Mouse (Mus musculus): ENCODE results near the gene Dexi.
A peak's percentile ranks its signal among the peaks of the same experiment; 100 is the strongest.

The Dexi gene

GRCm38 (mm10) chr16:10542698-10543365, at the start of gene Dexi:
Gene Dexi (minus strand): TSS chr16:10543054.
- peak; percentile 94 to 96 for DNase-seq

DNA sequence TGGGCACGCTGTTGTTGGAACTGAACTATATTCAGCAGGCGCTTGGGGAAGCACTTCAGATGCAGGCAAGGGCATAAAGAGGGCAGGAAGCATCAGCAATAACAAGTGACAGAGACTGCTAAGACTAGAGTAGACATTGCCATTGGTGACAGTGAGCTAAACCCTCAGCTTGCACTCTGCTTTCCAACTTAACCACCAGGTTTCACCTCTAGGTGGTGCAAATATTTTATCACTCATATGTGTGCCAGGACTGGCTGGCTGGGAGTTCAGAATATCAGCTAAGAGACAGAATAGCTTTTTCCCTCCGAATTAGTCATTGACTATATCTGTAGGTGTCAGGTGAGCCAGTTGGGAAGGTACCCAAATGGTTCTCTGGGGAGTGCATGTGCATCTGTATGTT, 43.7 kb upstream of the Dexi start:
- DNase-seq, result peak; percentile 30 to 52

- peak in 1 of 2 experiments; percentile 33 for DNase-seq
These were observed 42.3 kb upstream of the Dexi start for GRCm38 (mm10) chr16:10585165-10585564.

DNA sequence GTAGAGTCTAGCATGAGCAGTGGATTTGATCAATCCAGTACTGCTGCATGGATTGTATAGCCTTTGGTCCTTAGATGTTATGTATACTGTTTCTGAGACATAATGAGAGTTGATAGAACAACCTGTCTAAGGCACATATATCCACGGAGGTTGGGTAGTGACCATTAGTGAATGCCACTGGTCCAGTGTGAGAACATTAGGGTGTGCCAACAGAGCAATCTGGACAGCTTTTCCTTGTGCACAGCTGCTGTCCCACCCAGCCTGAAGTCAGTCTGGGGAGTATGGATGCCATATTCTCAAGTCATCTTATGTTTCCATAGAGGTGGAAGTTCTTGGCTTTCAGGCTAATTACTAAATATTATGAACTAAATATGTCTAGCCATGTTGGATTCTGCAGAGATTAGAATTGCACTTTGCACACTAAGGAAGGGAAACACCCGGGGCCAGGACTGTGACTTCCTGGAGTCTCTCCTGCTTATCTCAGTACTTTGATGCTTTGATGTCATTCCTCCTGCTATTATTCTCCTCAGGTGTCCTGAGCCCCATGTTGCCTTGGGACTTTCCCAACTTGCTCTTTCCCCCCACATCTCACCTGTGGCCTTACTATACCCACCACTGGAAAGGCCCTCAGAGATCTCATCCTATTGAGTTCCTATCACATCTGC, 38.5 kb upstream of the Dexi start:
- no peak for DNase-seq

GRCm38 (mm10) chr16:10578376-10578775, 35.5 kb upstream of the Dexi start:
- no peak for DNase-seq

DNA sequence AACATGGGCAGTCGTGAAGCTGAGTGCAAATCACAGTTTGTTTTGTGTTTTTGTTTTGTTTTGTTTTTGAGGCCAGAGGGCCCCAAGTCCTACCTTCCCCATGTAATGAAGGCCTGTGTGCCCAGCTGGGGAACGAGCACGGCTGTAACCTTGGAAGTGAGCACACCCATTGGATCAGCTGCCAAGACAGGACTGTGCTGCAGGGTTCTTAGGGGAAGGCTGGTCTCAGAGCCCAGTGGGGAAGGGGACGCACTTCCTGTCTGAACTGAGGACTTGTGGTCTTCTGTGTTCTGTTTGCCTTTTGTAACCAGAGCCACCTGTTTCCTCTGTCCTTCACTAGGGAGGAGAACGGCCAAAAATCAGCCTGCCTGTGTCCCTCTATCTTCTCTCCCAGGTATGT, 34.7 kb upstream of the Dexi start:
- DNase-seq, result no peak

- DNase-seq, result no peak
These were observed 33.1 kb upstream of the Dexi start for GRCm38 (mm10) chr16:10575915-10576314.

GRCm38 (mm10) chr16:10574936-10575335, 32.1 kb upstream of the Dexi start:
- DNase-seq, result no peak

DNA sequence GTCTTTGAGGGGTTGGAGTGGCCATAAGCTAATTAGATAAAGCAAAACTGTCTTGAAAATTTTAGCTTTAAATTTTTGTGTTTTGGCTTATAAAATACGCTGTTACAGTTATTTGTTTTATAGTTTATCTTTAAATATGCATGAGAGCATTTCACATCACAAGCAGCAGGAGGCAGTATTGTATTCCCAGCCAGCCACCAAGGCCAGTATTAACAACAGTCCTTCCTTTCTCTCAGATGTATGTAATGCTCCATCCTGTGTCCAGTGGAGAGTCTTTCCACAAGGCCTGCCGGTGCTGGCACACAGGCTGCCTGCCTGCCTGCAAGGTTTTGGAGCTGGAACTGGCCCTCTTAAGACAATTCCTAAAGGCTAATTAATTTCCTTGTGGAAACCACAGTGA, 29.0 kb upstream of the Dexi start:
- peak; percentile 28 to 34 for DNase-seq

- peak; percentile 84 to 87 for DNase-seq
These were observed 27.9 kb upstream of the Dexi start for GRCm38 (mm10) chr16:10570708-10571107.

GRCm38 (mm10) chr16:10569809-10570395, 27.0 kb upstream of the Dexi start:
- no peak for DNase-seq

- DNase-seq, result no peak
These were observed 24.3 kb upstream of the Dexi start for GRCm38 (mm10) chr16:10567153-10567552.

DNA sequence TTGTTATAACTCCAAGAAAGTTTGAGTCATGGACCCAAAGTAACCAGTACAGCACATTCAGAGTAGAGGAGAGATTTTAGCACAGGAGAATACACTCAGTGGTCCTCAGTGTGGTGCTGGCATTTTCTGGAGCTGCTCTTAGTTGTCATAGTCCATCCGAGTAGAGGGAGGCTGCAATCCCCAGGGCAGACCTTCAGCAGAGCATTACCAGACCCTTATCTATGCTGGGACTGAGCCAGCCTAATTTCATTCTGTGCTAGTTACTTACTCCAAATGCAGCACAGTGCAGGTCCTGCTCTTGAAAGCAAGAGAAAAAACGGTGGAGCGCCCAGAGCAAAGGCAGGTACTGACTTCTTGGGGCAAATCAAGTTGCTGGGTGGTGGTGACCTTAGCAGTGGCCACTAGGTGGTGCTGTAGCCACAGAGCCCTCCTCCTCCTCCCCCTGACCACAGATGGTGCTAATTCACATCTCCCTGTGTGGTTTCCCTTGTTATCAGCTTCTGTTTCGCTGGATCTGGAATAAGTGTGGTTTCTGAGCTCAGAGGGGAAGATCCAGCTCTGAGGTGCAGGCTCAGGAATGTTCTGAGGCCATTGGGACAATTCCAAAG, 22.5 kb upstream of the Dexi start:
- peak; percentile 86 to 88 for DNase-seq

DNA sequence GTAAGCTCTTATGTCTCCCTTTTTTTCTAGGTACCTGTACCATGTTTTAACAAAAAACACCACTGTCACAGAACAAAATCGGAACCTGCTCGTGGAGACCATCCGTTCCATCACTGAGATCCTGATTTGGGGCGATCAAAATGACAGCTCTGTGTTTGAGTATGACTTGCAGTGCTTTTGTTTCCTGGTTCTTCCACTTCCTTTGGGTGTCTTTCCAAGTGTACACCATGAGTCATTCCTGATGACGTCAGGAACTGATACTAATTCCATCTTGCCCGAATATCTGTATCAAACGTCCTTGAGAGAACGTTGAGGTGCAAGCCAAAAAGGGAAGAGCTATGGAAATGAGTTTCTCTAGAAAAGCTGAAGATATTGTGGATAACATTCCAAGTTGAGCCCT, 17.1 kb upstream of the Dexi start:
- DNase-seq, result no peak

DNA sequence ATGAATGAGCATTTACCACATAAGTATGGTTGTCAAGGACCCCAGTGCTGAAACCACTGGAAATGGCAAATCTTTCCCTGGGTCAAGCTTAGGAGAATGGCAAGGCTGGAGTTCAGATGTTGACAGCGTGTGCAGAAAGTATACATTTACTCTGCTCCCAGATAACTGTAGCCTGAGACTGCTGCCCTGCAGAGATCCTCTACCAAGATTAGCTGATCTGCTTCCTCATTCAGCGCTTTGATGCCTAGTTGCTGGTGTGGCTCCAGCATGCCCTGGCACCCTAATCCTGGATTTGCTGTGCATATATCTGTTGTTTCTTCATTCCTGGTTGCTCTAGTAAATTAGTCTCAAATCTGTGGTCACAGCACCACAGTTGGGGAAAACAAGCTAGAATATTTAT, 11.0 kb upstream of the Dexi start:
- no peak for DNase-seq

DNA sequence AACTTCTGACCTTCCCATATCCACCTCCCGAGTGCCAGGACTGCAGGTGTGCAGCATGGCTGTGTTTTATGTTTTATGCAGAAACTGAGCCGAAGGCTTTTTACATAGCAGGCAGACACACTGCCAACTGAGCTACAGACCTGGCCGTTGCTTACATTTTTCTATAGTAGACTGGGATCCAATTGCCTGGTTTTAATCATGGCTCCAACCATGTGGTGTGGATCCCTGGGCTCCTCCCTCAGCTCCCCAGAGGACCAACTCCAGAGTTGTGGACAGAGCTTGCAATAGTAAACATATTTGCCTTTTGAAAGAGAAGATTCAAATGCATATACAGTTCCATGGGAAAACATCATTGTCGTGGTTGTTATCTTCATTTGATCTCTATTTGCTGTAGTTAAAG, 8.7 kb upstream of the Dexi start:
- DNase-seq, result no peak

DNA sequence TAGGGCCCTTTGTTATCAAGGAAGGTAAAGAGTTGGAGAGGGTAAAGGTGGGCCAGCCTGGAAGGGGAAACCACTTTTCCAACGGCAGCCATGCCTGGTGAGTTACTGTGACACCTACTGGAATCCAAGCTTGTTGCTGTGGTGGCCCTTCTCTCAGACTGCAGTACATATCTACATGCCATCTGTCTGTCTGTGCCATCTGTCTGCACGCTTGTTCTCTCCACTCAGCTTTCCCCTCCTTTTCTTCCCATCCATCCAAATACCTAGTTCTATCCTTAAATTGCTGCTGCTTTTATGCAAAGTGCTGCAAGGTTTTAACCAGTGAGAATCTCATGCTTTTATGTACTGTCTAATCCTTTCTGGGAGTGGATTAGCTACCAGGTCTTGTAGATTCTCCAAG, 6.7 kb upstream of the Dexi start:
- no peak for DNase-seq

GRCm38 (mm10) chr16:10548938-10549337, 6.1 kb upstream of the Dexi start:
- no peak for DNase-seq

DNA sequence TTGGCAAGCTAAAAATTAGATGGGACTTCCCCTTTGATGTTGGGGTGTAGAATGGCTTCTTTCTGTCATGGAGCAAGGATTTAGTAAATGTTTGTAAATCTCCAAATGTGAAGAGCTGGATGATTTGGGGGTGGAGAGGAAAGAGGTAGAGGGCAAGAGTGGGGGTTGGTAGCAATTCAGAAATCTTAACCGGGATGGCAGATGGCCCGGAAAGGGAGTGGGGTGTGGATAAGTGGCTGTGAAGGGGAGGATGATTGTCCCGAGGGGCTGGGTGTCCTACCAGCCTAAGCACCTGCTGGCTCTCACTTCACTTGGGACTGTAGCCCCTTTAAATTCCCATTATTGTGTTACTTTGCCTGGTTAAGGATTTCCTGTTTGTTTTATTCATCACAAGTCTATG, 4.0 kb upstream of the Dexi start:
- DNase-seq, result no peak

DNA sequence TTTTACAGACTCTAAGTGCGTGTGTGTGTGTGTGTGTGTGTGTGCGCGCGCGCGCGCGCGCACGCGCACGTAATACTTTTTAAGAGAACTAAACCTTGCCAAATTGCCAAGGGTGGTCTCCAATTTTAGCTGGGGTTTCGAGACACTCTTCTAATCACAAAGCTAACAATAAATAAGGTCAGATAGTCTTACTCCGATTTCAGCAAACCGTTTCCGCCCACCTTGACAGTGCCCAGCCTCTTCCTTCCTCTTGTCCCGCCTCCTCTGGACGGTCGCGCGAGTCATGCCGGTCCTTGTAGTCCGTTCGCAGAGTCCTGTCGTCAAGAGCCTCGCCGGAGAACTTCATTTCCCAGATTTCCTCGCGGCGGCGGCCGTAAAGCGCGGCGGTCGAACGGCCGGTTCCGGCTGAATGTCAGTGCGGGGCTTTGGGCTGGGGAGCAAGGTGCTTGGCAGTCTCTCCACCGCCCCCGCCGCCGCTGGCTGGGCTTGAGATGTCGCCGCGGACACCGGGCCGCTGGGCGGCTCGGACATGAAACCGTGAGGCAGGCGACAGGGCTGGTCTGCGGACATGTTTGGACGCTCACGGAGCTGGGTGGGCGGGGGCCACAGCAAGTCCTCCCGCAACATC, 2.3 kb upstream of the Dexi start, which contains the start of gene Clec16a:
Clec16a (plus strand) TSS at position 345 of the 628 bp plus-strand sequence.
- DNase-seq, result peak; percentile 97

GRCm38 (mm10) chr16:10542266-10542665, 588 bp downstream of the Dexi start:
- DNase-seq, result peak in 1 of 2 experiments; percentile 39

DNA sequence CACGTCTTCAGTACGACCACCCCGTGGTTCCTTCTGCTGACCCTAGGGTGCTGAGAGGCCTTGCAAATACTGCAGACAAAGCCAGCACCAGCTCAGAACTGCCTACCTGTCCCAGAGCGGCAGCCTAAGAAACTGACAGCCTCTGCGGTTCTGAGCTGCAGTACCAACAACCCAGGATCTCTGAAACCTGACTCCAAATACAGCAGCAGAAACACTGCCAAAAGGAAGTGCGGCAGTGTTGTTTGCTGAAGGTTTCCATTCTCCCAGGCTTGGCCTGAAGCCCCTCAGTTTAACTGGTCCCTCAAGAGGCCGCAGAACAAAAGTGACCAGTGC, 1.3 kb downstream of the Dexi start:
- peak in 1 of 2 experiments; percentile 42 for DNase-seq

Data from cerebellum, postnatal 14 days (tissue).